Mouse (Mus musculus) embryonic facial prominence, embryonic 11.5 days (tissue): ENCODE measurements around the gene Shank3. TPM values are rescaled to one million over a fixed set of nuclear protein-coding genes. Genes with fewer than 3 reads are reported as not detected.

Experiments used
- ATAC-seq: fragments of 200-750 bp; cut with Nextera tagmentation; replicated peaks from 2 replicates; pipeline ENCODE4 v1.8.0; 2017; ENCODE audit warnings: low read depth; ENCODE audit not compliant: insufficient number of reproducible peaks, low FRiP score, low TSS enrichment
- DNase-seq: peaks from one replicate; pipeline ENCODE4 v3.0.0-alpha.2; 2015; ENCODE audit warnings: low spot score
- H3K27ac ChIP-seq: fragments of 300-500 bp; sonication (generic); replicated peaks from 2 replicates; pipeline ENCODE4 v1.5.1; 2014; ENCODE audit warnings: mild to moderate bottlenecking, low read depth, low read length, control low read depth
- H3K27me3 ChIP-seq: fragments of 300-500 bp; sonication (generic); 2 replicates; pipeline ENCODE4 v1.6.1; 2014; ENCODE audit warnings: mild to moderate bottlenecking, low read length, moderate library complexity, mixed read lengths; ENCODE audit not compliant: control insufficient read depth, insufficient read depth
- H3K36me3 ChIP-seq: fragments of 300-500 bp; sonication (generic); replicated peaks from 2 replicates; pipeline ENCODE4 v1.6.1; 2014; ENCODE audit warnings: low read depth, mild to moderate bottlenecking, low read length, moderate library complexity, mixed read lengths; ENCODE audit not compliant: control insufficient read depth, insufficient read depth
- H3K4me1 ChIP-seq: fragments of 300-500 bp; sonication (generic); 2 replicates; pipeline ENCODE4 v1.6.1; 2014; ENCODE audit warnings: low read length, mixed read lengths; ENCODE audit not compliant: control insufficient read depth, insufficient read depth
- H3K4me2 ChIP-seq: fragments of 300-500 bp; sonication (generic); 2 replicates; pipeline ENCODE4 v1.6.1; 2014; ENCODE audit warnings: low read depth, mild to moderate bottlenecking, control low read depth, low read length, moderate library complexity
- H3K4me3 ChIP-seq: fragments of 300-500 bp; sonication (generic); 2 replicates; pipeline ENCODE4 v1.5.1; 2014; ENCODE audit warnings: low read depth, low read length, control low read depth
- H3K9ac ChIP-seq: fragments of 300-500 bp; sonication (generic); replicated peaks from 2 replicates; pipeline ENCODE4 v1.6.1; 2014; ENCODE audit warnings: mild to moderate bottlenecking, control low read depth, low read length
- H3K9me3 ChIP-seq: fragments of 300-500 bp; sonication (generic); replicated peaks from 2 replicates; pipeline ENCODE4 v1.6.1; 2016; ENCODE audit warnings: mild to moderate bottlenecking, low read length, inconsistent platforms, mixed read lengths; ENCODE audit not compliant: control insufficient read depth
- WGBS: fragments of 180-500 bp; shearing (Covaris S2); extraction: QIAGEN DNeasy Blood & Tissue Kit; methylation state at CpG from one replicate; pipeline ENCODE4 v1.1.7; 2014; 5-methylcytosine and 5-hydroxymethylcytosine counted together
- polyA plus RNA-seq: library from polyadenylated mRNA; unstranded; fragments of >200 nt; fragmentation: Nextera tagmentation; extraction: Ambion mirVana; gene quantifications from 2 replicates; pipeline ENCODE4 v1.2.1, GENCODE M21; 2014

The Shank3 gene
- polyA plus RNA-seq, 1 experiment from 2014 or later: 1.6 TPM

DNA sequence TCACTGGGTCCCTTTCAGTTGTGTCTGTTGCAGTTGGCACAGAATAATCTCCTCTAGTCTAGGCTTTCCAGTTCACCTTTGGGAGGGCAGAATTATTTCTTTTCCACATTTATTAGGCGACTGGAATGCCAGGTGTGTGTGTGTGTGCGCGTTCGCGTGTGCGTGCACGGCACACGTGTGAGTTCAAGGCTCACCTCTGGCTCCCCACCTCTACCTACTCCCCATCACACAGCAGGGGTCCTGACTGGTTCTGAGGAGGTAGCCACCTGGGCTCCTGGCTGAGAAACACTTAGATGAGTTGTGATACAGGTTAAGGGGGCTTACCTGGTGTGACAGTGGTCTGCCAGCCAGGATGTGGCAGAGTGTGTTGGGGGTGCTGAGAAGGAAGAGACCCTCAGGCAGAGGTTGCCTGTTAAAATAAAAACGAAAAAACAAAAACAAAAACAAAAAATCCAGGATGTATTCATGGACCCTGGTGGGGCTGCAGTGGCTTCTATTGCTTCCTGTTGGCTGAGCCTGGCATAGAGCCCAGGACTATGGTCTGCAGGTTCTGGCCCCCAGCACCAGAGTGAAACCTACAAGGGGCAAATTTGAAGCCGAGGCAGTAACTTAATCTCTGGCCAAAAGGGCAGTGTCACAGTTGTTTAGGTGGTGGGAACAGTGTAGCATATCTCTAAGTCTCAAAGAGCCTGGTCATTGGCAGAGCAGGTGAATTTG lies 23.3 kb downstream of the Shank3 start:
- Histone ChIP-seq H3K4me1 (no peaks in the 10 kb centered on the region), H3K9ac (no peak overlapping the region), H3K4me3 (no peak overlapping the region), H3K36me3 (no peaks in the 10 kb centered on the region), H3K9me3 (no peaks in the 10 kb centered on the region), H3K27ac (no peak overlapping the region), H3K4me2 (no peak overlapping the region; the same call in 1 of the 2 replicates), H3K27me3 (peaks cover 2% of the 10 kb centered on the region; the same call in 1 of the 2 replicates)
- no peak for ATAC-seq
- 88% methylated on average over 10 of the region's 10 CpGs for WGBS
- DNase-seq: no peak

- Histone ChIP-seq H3K9me3 (no peaks in the 10 kb centered on the region), H3K4me1 (no peaks in the 10 kb centered on the region), H3K9ac (peak overlapping the region; percentile 39; the same call in 1 of the 2 replicates), H3K27ac (no peak overlapping the region), H3K27me3 (peaks cover 2% of the 10 kb centered on the region; the same call in 1 of the 2 replicates), H3K36me3 (no peaks in the 10 kb centered on the region), H3K4me3 (peak overlapping the region; percentile 66), H3K4me2 (peak overlapping the region; percentile 97)
- DNase-seq (peak; percentile 50), ATAC-seq (no peak)
- WGBS: 13% methylated on average over 13 of the region's 47 CpGs
Observed at GRCm38 (mm10) chr15:89523283-89523832, 23.9 kb downstream of the Shank3 start.

DNA sequence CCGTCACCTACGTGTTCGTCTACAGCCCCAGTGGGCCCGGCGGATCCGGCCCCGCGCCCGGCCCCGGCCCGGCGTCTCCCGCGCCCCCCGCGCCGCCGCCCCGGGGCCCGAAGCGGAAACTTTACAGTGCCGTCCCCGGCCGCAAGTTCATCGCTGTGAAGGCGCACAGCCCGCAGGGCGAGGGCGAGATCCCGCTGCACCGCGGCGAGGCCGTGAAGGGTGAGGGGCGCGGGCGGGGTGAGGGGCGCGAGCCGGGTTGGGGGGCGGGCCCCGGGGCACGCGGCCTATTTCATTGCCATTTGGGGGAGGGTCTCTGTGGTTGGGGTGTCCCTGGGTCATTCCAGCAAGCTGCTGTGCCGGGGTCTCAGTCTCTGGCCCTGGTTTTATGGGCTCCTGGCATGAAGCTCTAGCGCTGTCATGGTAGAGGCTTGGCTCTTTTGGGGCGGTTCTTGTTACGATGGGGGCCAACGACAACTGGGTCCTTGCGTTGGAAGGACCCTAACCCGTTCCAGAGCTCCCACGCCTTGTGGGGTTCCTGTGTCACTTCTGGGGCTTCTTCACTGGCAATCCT lies 24.7 kb downstream of the Shank3 start:
- H3K36me3 ChIP-seq: no peaks in the 10 kb centered on the region
- ATAC-seq (no peak), DNase-seq (peak; percentile 25)
- peak overlapping the region; percentile 66 for H3K4me3 ChIP-seq
- H3K9me3 ChIP-seq: no peaks in the 10 kb centered on the region
- H3K4me1 ChIP-seq: no peaks in the 10 kb centered on the region
- 4% methylated on average over 33 of the region's 52 CpGs for WGBS
- peak overlapping the region; percentile 68 for H3K9ac ChIP-seq
- H3K27ac ChIP-seq: no peak overlapping the region
- peaks cover 2% of the 10 kb centered on the region; the same call in 1 of the 2 replicates for H3K27me3 ChIP-seq
- H3K4me2 ChIP-seq: peak overlapping the region; percentile 97

- DNase-seq: no peak
Observed at GRCm38 (mm10) chr15:89524611-89525415, 25.4 kb downstream of the Shank3 start.

GRCm38 (mm10) chr15:89525464-89525863 lies 26.0 kb downstream of the Shank3 start:
- H3K36me3 ChIP-seq: no peaks in the 10 kb centered on the region
- no peak overlapping the region for H3K9ac ChIP-seq
- no peaks in the 10 kb centered on the region for H3K9me3 ChIP-seq
- 88% methylated on average over 8 of the region's 8 CpGs for WGBS
- peaks cover 2% of the 10 kb centered on the region; the same call in 1 of the 2 replicates for H3K27me3 ChIP-seq
- DNase-seq: no peak
- no peak overlapping the region for H3K27ac ChIP-seq
- no peaks in the 10 kb centered on the region for H3K4me1 ChIP-seq
- no peak overlapping the region for H3K4me2 ChIP-seq
- no peak for ATAC-seq
- no peak overlapping the region for H3K4me3 ChIP-seq

More at GRCm38 (mm10) chr15:89524611-89525415, 25.4 kb downstream of the Shank3 start:
- Histone ChIP-seq H3K4me1 (no peaks in the 10 kb centered on the region), H3K27ac (no peak overlapping the region), H3K36me3 (no peaks in the 10 kb centered on the region), H3K9ac (no peak overlapping the region), H3K27me3 (peaks cover 2% of the 10 kb centered on the region; the same call in 1 of the 2 replicates), H3K9me3 (no peaks in the 10 kb centered on the region), H3K4me2 (peak overlapping the region; percentile 97; the same call in 1 of the 2 replicates), H3K4me3 (peak overlapping the region; percentile 66)
- 74% methylated on average over 8 of the region's 8 CpGs for WGBS
- ATAC-seq: no peak

- Histone ChIP-seq H3K4me1 (no peaks in the 10 kb centered on the region), H3K27me3 (peaks cover 2% of the 10 kb centered on the region; the same call in 1 of the 2 replicates), H3K36me3 (no peaks in the 10 kb centered on the region), H3K4me2 (no peak overlapping the region), H3K9me3 (no peaks in the 10 kb centered on the region), H3K4me3 (no peak overlapping the region), H3K27ac (no peak overlapping the region), H3K9ac (no peak overlapping the region)
- DNase-seq (no peak), ATAC-seq (no peak)
- WGBS: 77% methylated on average over 7 of the region's 7 CpGs
Observed at GRCm38 (mm10) chr15:89525896-89526295, 26.5 kb downstream of the Shank3 start.

GRCm38 (mm10) chr15:89526776-89527325 lies 27.4 kb downstream of the Shank3 start:
- WGBS: 91% methylated on average over 19 of the region's 19 CpGs
- Histone ChIP-seq H3K9ac (no peak overlapping the region), H3K27me3 (peaks cover 2% of the 10 kb centered on the region; the same call in 1 of the 2 replicates), H3K36me3 (no peaks in the 10 kb centered on the region), H3K4me2 (no peak overlapping the region), H3K4me1 (no peaks in the 10 kb centered on the region), H3K9me3 (no peaks in the 10 kb centered on the region), H3K27ac (no peak overlapping the region), H3K4me3 (no peak overlapping the region)
- ATAC-seq: no peak
- DNase-seq: no peak
